Mouse (Mus musculus) neural tube, embryonic 14.5 days (tissue): Measurements from ENCODE around the gene Tor1aip2. TPM values are rescaled to one million over a fixed set of nuclear protein-coding genes. Genes with fewer than 3 reads are reported as not detected.
A peak's percentile ranks its signal among the peaks of the same experiment; 100 is the strongest.

Experiments
- ATAC-seq: fragments of 200-750 bp; cut with Nextera tagmentation; 2 replicates; pipeline ENCODE4 v1.8.0; 2017; ENCODE audit warnings: low read depth, mild to moderate bottlenecking, moderate TSS enrichment, moderate library complexity
- H3K27ac ChIP-seq: fragments of 300-500 bp; sonication (generic); 2 replicates; pipeline ENCODE4 v1.5.1; 2014; ENCODE audit warnings: low read depth, mild to moderate bottlenecking, control low read depth, low read length, moderate library complexity, mixed read lengths
- H3K27me3 ChIP-seq: fragments of 300-500 bp; sonication (generic); 2 replicates; pipeline ENCODE4 v1.6.1; 2014; ENCODE audit warnings: low read length; ENCODE audit not compliant: control insufficient read depth, insufficient read depth
- H3K36me3 ChIP-seq: fragments of 300-500 bp; sonication (generic); 2 replicates; pipeline ENCODE4 v1.6.1; 2014; ENCODE audit warnings: low read length, mixed read lengths; ENCODE audit not compliant: control insufficient read depth, insufficient read depth
- H3K4me1 ChIP-seq: fragments of 300-500 bp; sonication (generic); 2 replicates; pipeline ENCODE4 v1.6.1; 2014; ENCODE audit warnings: low read length; ENCODE audit not compliant: control insufficient read depth, insufficient read depth
- H3K4me2 ChIP-seq: fragments of 300-500 bp; sonication (generic); 2 replicates; pipeline ENCODE4 v1.6.1; 2014; ENCODE audit warnings: mild to moderate bottlenecking, low read depth, low read length, control low read depth
- H3K4me3 ChIP-seq: fragments of 300-500 bp; sonication (generic); 2 replicates; pipeline ENCODE4 v1.5.1; 2014; ENCODE audit warnings: low read depth, low read length, control low read depth, mixed read lengths
- H3K9ac ChIP-seq: fragments of 300-500 bp; sonication (generic); replicated peaks from 2 replicates; pipeline ENCODE4 v1.6.1; 2014; ENCODE audit warnings: low read depth, mild to moderate bottlenecking, control low read depth, low read length, mixed read lengths
- H3K9me3 ChIP-seq: fragments of 300-500 bp; sonication (generic); 2 replicates; pipeline ENCODE4 v1.6.1; 2016; ENCODE audit warnings: low read length; ENCODE audit not compliant: control insufficient read depth
- WGBS: fragments of 180-500 bp; shearing (Covaris S2); extraction: QIAGEN DNeasy Blood & Tissue Kit; methylation state at CpG from one replicate; pipeline ENCODE4 v1.1.7; 2014; 5-methylcytosine and 5-hydroxymethylcytosine counted together
- polyA plus RNA-seq: library from polyadenylated mRNA; unstranded; fragments of >200 nt; fragmentation: Nextera tagmentation; extraction: Ambion mirVana; gene quantifications from 2 replicates; pipeline ENCODE4 v1.2.1, GENCODE M21; 2014

The Tor1aip2 gene
- polyA plus RNA-seq, 1 experiment from 2014 or later = 61.0 TPM

DNA sequence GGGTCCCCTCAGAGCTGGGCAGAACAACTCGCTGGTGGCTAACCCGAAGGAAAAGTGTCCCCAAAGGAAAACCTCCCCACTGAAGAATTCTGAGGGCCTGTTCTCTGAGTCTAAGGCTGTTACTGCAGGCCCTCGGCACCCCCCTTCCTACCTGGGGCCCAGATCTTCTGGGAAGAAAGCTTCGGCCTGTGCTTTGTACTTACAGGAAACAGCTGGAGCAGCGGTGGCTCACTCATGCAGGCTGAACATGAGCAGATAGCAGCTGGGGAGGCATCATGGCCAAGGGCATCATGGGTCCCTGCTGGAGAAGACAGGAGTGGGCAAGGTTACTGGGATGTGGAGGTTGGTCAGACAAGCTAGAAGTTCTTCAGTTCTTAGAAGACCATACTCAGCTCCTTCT is 52.4 kb downstream of the Tor1aip2 start:
- Histone ChIP-seq H3K4me1 (0 out of 2 replicates have a peak, but pooled peaks cover 3% of the 10 kb centered on the region), H3K9me3 (no peaks in the 10 kb centered on the region), H3K4me3 (no peak overlapping the region), H3K27me3 (no peaks in the 10 kb centered on the region), H3K36me3 (no peaks in the 10 kb centered on the region), H3K4me2 (no peak overlapping the region), H3K9ac (no peak overlapping the region), H3K27ac (no peak overlapping the region)
- no peak for ATAC-seq
- 79% methylated on average over 5 of the region's 5 CpGs for WGBS

DNA sequence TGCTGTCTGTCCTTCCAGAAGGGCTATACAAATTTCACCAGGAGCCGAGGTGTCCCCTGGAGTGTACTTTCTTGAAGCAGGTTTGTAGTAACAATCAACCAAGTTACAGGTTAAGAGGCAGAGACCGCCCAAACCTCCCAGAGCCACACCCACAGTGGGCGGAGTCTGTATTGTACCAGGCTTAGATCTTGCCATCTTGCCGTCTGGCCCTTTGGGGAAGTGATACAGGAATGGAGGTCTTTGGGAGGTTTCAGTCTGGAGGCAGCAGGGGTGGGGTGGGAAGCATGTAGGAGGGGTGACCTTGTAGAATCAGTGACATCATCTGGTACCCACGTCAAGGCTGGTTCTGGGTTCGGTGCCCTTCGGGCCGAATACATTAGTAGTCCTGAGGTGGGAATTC is 54.4 kb downstream of the Tor1aip2 start:
- Histone ChIP-seq H3K4me2 (no peak overlapping the region), H3K36me3 (no peaks in the 10 kb centered on the region), H3K27me3 (no peaks in the 10 kb centered on the region), H3K4me1 (0 out of 2 replicates have a peak, but pooled peaks cover 3% of the 10 kb centered on the region), H3K4me3 (no peak overlapping the region), H3K9ac (no peak overlapping the region), H3K9me3 (no peaks in the 10 kb centered on the region), H3K27ac (no peak overlapping the region)
- WGBS = 62% methylated on average over 8 of the region's 8 CpGs
- no peak; the same call in none of the 2 replicates for ATAC-seq

DNA sequence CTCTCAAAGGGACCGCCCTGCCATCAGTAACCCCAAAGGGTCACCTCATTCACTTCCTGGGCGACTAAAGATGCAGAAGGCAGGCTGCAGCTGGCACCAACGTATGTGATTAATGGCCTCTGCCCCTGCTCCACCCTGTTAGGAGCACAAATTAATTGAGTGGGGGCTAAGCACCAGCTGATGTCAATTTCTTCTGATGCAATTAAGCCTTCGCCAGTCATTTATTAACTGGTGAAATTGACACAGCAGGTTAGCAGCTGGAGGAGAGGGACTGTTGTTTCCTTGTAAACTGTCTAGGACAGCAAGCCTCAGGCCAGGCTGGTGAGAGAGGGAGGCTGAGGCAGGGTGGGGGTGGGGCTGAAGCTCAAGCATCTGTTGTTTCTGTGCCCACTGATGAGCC is 54.8 kb downstream of the Tor1aip2 start:
- 24% methylated on average over 4 of the region's 4 CpGs for WGBS
- Histone ChIP-seq H3K36me3 (no peaks in the 10 kb centered on the region), H3K27me3 (no peaks in the 10 kb centered on the region), H3K4me1 (0 out of 2 replicates have a peak, but pooled peaks cover 3% of the 10 kb centered on the region), H3K4me2 (no peak overlapping the region), H3K4me3 (no peak overlapping the region), H3K9me3 (no peaks in the 10 kb centered on the region), H3K27ac (no peak overlapping the region), H3K9ac (no peak overlapping the region)
- ATAC-seq = peak; percentile 88

- WGBS = 85% methylated on average over 4 of the region's 4 CpGs
- Histone ChIP-seq H3K9ac (no peak overlapping the region), H3K4me3 (no peak overlapping the region), H3K9me3 (no peaks in the 10 kb centered on the region), H3K4me1 (0 out of 2 replicates have a peak, but pooled peaks cover 3% of the 10 kb centered on the region), H3K36me3 (no peaks in the 10 kb centered on the region), H3K4me2 (no peak overlapping the region), H3K27ac (no peak overlapping the region), H3K27me3 (no peaks in the 10 kb centered on the region)
- no peak for ATAC-seq
Measured at GRCm38 (mm10) chr1:156091811-156092210, 56.6 kb downstream of the Tor1aip2 start.

- no peaks in the 10 kb centered on the region for H3K4me1 ChIP-seq
- no peak overlapping the region for H3K4me3 ChIP-seq
- H3K4me2 ChIP-seq = no peak overlapping the region
- 100% methylated on average over 2 of the region's 2 CpGs for WGBS
- no peaks in the 10 kb centered on the region for H3K36me3 ChIP-seq
- H3K27me3 ChIP-seq = no peaks in the 10 kb centered on the region
- no peak for ATAC-seq
- no peak overlapping the region for H3K9ac ChIP-seq
- H3K27ac ChIP-seq = no peak overlapping the region
- H3K9me3 ChIP-seq = no peaks in the 10 kb centered on the region
Measured at GRCm38 (mm10) chr1:156103763-156104162, 68.6 kb downstream of the Tor1aip2 start.

GRCm38 (mm10) chr1:156105381-156105780 is 70.2 kb downstream of the Tor1aip2 start:
- no peak overlapping the region for H3K4me2 ChIP-seq
- no peaks in the 10 kb centered on the region for H3K9me3 ChIP-seq
- no peaks in the 10 kb centered on the region for H3K36me3 ChIP-seq
- ATAC-seq = no peak
- no peak overlapping the region for H3K9ac ChIP-seq
- no peaks in the 10 kb centered on the region for H3K4me1 ChIP-seq
- no peak overlapping the region for H3K27ac ChIP-seq
- no peak overlapping the region for H3K4me3 ChIP-seq
- 63% methylated on average over 2 of the region's 2 CpGs for WGBS
- no peaks in the 10 kb centered on the region for H3K27me3 ChIP-seq

DNA sequence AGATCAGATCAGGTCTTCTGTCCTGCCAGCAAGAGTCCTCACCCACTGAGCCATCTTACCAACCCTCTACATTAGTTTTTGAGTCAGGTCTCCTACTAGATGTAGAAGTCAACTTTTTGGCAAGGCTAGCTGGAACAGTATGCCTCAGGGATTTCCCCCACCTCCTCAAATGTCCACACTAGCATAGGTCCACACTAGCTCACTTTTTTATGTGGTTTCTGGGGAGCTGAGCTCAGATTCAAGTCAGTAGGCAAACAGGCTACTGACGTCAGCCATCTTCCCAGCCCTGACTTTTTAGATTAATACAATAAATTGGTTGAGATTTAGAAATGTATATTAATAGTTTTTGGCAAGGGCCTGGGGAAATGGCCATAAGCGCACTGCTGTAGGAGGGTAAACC is 72.2 kb downstream of the Tor1aip2 start:
- WGBS = 87% methylated on average over 2 of the region's 2 CpGs
- H3K27me3 ChIP-seq = no peaks in the 10 kb centered on the region
- no peak overlapping the region for H3K9ac ChIP-seq
- ATAC-seq = no peak
- H3K9me3 ChIP-seq = no peaks in the 10 kb centered on the region
- no peak overlapping the region for H3K27ac ChIP-seq
- no peaks in the 10 kb centered on the region for H3K4me1 ChIP-seq
- H3K4me3 ChIP-seq = no peak overlapping the region
- H3K4me2 ChIP-seq = no peak overlapping the region
- H3K36me3 ChIP-seq = no peaks in the 10 kb centered on the region

DNA sequence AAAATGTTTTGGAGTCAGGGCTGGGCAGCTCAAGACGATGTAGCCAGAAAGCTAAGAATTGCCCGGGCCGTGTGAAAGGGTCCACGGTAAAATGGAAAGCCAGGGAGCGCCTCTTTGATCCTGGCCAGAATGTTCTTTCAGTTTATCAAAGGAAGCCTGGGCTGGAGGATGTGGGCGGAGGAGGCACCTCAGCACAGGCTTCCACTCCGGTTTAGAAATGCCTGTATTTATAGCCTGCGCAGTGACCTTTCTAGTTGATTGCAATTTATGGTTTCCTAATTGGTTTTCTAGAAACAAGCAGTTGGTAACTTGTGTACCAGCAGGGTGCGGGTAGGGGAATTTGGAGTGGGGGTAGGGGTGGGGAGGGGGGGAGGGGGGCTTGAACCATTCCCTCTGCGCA is 73.2 kb downstream of the Tor1aip2 start:
- Histone ChIP-seq H3K4me1 (no peaks in the 10 kb centered on the region), H3K27ac (no peak overlapping the region), H3K9me3 (no peaks in the 10 kb centered on the region), H3K9ac (no peak overlapping the region), H3K27me3 (no peaks in the 10 kb centered on the region), H3K36me3 (no peaks in the 10 kb centered on the region), H3K4me2 (no peak overlapping the region), H3K4me3 (no peak overlapping the region)
- peak; percentile 38; the same call in 1 of the 2 replicates for ATAC-seq
- 7% methylated on average over 10 of the region's 10 CpGs for WGBS

GRCm38 (mm10) chr1:156111090-156111489 is 75.9 kb downstream of the Tor1aip2 start:
- ATAC-seq = no peak
- Histone ChIP-seq H3K36me3 (no peaks in the 10 kb centered on the region), H3K27ac (no peak overlapping the region), H3K4me2 (no peak overlapping the region), H3K4me1 (no peaks in the 10 kb centered on the region), H3K9me3 (no peaks in the 10 kb centered on the region), H3K9ac (no peak overlapping the region), H3K4me3 (no peak overlapping the region), H3K27me3 (no peaks in the 10 kb centered on the region)
- 79% methylated on average over 9 of the region's 9 CpGs for WGBS
